Mouse (Mus musculus) kidney, adult 11 months (tissue): ENCODE data around the gene Plod3.
"Not testable (repeated sequence)": the region's sequence is repeated elsewhere in the genome, so short reads cannot be mapped to it uniquely, and the experiment has no call there.

Source experiments
- DNase-seq: peaks from one replicate; pipeline ENCODE4 v3.0.0; 2022

Gene Plod3

DNA sequence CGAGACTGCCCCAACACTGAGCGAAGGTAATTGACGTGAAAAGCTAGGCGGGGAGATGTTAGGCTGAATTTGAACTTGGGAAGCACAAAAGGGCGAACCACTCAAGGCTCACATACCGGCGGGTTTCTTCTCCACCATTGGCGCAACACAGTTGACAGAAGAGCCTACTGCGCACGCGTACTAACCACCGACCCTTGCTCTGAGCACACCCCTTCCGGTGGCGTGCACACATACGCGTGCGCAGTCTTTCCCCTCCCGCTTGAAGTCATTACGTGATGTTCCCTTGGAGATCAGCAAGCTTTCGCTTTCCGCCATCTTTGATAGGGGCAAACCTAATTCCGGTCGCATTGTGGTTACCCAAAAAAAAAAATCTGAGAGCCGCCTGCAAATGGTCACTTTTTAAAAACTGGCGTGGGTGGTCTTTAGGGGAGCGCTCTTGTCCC is at the start of gene Plod3:
TSS of gene Plod3 (plus strand) at position 325 of the 443 bp plus-strand sequence.
- DNase-seq = peak; percentile 97

DNA sequence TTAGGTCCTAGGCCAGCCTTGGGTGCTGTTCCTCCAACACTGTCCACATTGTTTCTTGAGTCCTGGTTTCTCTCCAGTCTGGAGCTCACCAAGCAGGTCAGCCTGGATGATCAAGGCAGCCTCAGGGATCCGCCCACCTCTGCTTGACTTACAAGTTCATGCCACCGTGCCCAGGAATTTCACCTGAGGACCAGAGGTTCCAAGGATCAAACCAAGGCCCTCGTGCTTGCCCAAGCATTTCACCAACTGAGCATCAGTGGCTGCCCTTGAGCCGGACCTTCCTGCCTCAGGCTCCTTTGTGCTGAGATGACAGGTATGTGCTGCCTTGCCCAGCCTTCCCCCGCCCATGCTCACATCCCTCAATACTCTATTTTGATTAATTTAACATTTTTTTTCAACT is 49.2 kb upstream of the Plod3 start:
- peak; percentile 86 for DNase-seq

GRCm38 (mm10) chr5:136939284-136939683 is 47.5 kb upstream of the Plod3 start:
- no peak for DNase-seq

GRCm38 (mm10) chr5:136940029-136940428 is 46.8 kb upstream of the Plod3 start:
- not testable (repeated sequence) for DNase-seq

DNA sequence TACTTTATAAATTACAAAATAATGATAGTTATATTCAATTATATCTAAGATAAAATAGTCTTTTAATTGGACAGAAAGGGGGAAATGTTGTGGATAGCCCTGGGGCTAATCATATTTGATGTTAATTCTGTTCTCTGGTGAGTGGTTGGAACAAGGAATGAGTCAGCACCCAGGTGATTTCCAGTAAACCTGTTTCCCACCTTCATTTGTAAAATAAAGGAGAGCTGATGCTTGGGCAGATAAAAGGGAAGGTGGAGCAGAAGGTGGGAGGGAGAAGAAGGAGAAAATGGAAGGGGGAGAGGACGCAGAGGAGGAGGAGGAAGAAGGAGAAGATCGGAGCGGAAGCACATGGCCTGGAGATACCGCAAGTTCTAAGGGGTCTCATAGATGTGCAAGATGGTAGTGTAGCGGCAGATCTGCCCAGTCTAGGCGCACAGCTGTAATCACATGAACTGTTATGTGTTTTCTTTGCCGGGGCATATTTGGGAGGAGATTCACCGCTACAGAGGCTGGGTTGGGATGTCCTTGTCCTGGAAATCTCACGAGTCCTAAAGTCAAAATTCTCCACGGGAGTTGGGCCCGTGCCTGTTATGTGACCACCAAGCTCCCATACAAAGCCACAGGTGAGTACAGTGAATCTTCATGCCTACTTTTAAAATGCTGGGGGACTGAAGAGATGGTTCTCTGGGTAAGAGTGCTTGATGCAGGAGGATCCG is 45.8 kb upstream of the Plod3 start:
- DNase-seq = no peak

GRCm38 (mm10) chr5:136942781-136943180 is 44.0 kb upstream of the Plod3 start:
- DNase-seq = no peak

DNA sequence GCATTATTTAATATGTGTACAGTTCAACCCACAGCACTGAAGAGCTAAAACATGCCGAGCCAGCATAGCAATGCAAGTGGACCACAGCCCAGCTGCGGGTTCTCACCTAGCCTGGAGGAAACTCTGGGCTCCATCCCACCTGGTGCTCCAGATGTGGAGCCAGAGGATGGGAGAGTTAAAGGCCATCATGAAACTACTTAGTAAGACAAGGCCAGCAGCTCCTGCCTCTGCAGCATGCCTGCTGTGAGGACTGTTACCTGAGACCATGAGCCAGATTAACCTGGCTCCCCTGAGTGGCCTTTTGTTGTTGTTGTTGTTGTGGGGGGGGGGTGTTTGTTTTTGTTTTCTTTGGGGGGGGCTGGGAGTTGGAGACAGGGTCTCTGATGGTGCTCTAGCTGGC is 43.4 kb upstream of the Plod3 start:
- DNase-seq = no peak

DNA sequence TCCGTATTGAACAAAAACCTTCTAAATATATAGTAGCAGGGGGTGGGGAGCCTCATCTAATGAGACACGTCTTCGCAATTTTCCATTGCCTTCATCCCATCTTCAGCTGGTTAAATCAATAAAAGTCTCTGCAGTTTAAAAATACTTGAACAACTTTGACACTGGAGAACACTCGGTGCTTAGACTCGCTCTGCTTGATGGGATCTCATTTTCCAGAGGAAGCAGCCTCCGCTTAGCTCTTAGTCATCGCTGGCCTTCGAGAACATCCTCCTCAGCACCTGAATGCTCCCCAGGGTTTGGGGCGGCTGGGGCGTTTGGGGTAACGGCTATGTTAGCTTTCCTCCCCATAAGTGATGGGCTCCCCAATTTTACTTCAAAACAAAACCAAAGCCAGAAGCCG is 41.7 kb upstream of the Plod3 start:
- DNase-seq = no peak

GRCm38 (mm10) chr5:136947874-136948273 is 38.9 kb upstream of the Plod3 start:
- DNase-seq = no peak

DNA sequence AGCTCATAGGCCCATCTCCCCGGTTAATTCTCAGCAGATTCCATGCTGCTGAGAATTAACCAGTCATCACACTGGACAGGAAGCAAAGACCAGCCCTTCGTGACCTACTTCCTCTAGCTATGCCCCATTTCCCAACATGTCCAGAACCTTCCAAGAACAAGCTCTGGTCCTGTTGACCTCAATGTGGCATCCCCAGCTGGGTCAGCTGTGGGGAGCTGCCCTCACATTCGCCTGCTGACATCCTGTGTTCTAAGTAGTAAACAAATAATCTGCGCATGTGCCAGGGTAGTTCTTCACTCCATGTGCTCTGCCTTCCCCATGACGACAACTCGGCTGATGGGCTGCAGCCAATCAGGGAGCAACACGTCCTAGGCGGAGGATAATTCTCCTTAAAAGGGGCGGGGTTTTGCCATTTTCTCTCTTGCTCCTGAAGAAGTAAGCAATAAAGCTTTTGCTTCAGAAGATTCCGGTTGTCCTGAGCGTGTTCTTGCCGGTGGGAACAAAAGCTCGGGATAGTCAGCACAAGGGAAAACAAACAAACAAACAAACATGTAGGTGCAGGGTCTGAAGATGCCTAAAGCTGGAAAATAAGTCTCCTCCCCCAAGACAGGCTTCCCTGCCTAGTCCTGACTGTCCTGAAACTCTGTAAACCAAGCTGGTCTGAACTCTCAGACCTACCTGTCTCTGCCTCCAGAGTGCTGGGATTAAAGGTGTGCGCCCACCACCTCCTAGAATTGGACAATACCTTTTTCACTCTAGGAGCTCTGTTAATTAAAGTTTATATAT is 37.1 kb upstream of the Plod3 start:
- not testable (repeated sequence) for DNase-seq

DNA sequence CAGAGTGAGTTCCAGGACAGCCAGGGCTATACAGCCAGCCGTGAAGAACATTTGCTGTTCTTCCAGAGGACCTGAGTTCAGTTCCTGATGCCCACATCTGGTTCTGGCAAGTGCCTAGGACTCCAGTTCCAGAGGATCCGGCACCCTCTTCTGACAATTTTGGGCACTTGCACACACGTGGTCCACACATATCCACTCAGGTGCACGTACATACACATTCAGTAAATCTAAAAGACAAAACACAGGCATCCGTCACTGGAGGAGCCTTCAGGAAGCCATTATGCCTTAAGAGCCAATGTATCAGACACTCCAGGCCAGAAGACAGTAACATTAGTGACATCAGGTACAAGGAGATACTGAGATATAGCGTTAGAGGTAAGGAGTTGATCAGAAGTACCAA is 36.3 kb upstream of the Plod3 start:
- no peak for DNase-seq

GRCm38 (mm10) chr5:136952153-136952552 is 34.7 kb upstream of the Plod3 start:
- no peak for DNase-seq

DNA sequence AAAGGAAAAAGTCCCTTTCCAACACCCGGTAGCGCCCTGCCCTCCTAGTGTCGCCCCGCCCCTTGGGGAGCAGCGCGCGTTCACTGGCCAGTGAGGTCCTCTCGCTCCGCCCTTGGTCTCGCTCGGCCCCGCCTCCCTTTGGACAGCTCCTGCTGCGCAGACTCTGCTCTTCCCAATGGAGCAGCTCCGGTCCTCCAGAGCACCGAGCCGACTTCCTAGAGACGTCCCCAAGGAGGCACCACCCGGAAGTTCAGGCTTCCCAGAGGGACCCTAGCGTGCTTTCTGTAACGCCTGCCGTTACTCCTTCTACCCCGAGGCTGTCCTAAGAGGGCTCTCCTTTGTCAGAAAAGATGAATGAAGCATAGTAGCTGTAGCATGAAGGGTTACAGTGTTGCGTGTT is 33.8 kb upstream of the Plod3 start, which contains the start of gene Fis1:
TSS of gene Fis1 (plus strand) at position 261 of the 400 bp plus-strand sequence.
- peak; percentile 98 for DNase-seq

GRCm38 (mm10) chr5:136953440-136953951 is 33.3 kb upstream of the Plod3 start:
- DNase-seq = peak; percentile 68

DNA sequence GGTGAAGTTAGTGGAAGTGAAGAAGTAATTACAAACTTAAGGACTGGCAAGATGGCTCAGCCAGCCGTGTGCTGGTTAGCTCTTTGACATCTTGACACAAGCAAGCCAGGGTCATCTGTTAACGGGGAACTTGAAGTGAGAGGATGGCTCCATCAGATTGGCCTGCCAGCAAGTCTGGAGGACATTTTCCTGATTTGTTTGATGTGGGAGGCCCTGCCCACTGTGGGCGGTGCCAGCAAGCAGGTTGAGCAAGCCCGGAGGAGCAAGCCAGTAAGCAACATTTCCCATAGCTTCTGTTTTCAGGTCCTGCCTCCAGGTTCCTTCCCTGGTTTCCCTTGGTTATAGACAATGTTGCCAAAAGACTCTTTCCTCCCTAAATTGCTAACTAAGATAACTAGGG is 31.2 kb upstream of the Plod3 start:
- DNase-seq = no peak

DNA sequence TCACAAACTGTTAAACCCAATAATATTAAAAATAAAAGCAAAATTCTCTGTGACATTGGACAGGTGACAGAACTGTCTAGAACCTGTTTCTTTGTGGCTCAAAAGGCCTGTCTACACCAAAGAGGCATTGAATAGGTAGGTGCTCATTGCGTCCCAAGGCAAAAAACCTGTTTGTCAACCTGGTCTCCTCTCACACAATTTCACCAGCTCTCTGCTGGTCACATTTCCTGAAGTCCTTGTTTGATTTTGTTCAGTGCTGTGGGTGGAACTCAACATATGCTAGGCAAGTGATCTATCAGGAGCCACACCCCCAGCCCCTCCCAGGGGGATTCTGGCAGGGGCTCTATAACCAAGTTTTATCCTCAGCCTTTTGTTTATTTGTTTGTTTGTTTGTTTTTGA is 29.6 kb upstream of the Plod3 start:
- DNase-seq = no peak

DNA sequence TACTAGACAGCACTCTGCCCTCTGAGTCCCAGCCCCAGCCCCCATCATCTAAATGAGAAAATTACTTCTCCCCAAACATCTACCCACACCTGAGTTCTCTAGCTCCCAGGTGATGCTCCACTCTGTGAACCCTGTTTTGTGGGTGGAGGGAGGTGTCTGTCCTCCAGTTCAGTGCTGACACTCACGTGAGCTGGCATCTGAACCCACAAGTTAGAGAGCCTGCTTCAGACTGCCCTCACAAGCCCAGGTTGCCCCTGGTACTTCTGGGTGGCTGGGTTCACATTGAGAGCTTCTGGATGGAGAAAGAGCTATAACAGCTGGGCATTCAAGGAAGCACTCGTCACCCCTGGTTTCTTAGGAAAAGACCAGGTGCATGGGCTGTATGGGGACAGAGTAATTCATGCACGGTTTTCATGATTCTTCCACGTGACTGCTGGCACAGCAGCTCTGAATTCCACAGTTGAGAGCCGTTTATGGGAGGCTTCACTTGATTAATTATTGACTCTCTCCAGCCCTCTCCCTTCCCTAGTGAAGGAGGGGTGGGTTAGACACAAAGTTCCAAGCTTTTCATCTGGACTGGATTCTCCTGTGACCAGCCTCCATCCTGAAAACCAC is 27.7 kb upstream of the Plod3 start:
- peak; percentile 90 for DNase-seq

DNA sequence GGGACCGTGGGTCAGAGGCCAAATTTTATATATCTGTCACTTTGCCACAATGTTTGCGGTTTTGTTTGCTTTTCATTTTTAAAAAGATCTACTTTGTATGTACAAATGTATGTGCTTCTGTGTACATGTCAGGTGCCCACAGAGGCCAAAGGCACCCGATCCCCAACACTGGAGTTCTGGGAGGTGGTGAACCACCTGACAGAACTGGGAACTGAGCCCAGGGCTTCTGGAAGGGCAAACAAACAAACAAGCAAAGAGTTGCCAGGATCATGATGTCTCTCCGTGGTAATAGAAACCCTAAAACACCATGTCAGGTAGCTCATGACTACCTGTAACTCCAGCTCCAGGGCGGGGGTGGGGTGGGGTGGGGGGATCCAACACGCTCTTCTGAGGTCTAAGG is 26.8 kb upstream of the Plod3 start:
- DNase-seq = peak; percentile 79

DNA sequence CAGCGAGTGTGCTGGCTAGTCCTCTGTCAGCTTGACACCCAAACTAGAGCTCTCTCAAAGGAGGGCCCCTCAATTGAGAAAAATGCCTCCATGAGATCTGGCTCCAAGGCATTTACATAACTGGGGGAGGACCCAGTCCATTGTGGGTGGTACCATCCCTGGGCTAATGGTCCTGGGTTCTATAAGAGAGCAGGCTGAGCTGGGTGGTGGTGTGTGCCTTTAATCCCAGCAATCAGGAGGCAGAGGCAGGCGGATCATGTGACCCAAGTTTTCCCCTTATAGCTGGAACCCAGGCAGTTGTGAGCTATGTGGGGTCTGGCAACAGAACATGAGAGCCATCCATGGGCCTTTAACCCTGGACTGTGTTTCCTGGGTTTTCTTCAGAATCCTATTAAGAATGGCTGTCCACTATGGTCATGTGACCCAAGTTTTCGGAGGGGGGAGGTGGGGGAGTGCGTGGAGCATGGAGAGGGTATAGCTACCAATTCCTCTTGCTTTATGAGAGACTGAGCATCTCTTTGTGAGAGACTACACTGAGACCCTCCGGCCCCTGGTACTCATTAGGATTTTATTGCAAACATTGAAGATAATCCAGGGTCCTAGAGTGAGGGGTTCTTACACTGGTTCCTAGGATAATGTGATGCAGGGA is 25.4 kb upstream of the Plod3 start:
- peak; percentile 46 for DNase-seq

DNA sequence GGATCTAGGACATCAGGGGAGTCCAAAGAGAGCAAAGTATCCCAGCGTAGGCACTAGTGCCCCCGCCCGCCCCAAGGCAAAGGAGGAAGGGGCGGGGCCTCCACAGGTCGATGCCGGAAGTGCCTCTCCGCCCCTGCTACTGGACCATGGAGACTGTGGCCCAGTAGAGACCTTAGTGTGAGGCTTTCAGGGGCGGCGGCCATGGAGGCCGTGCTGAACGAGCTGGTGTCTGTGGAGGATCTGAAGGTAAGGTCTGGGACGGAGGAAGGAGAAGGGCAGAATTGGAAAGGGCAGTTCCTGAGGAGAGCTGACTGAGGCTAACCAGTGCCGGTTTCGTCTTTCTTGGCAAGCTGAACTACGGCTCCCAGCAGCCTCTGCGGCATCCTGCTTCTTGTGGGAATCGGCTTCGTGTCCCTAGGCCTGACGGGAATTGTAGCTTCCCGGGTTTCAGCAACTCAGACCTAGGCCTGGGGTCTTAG is 24.8 kb upstream of the Plod3 start:
- peak; percentile 94 for DNase-seq

- peak; percentile 82 for DNase-seq
These were observed 24.3 kb upstream of the Plod3 start for GRCm38 (mm10) chr5:136962501-136962900.

DNA sequence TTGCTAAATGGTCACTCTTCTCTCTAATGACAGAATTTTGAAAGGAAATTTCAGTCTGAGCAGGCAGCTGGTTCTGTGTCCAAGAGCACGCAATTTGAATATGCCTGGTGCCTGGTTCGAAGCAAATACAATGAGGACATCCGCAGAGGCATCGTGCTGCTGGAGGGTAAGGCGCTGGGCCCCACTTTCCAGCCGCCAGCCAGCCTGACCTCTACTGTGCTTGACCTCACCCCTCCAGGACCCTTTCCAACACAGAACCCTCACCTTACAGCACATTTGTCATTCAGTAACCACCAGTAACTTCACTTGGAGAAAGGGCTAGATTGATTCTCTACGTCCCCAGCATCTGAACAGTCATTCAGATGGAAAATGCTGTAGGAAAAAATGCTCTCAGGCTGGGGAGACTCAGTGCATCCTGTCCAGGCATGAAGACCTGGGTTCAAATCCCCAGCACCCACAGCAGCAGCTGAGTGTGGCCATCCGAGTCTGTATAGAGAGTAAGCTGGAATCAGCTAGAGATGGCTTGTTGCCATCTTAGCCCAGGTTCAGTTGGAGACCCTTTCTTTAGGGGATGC is 23.8 kb upstream of the Plod3 start:
- no peak for DNase-seq
